23 mouse cellular contexts compared by ENCODE assay signal in the genomic region with DNA sequence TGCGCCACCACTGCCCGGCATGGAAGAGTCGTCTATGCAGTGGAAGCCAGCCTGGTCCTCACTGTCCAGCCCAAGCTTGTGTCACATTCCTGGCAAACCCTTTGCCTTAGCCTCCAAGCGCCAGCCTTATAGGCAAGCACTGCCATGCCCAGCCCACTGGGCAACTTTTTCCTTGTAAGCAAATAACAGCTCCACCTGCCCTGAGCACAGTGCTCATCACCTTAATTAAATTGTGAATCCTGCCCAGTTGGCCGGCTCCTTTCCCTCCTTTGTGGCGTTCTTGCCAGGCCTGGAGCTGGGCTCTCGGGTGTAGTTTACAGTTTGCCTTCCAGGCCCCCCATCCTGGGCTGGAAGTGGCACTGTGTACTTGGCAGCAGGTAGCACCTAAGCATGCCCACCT. TPM values are rescaled to one million over a fixed set of nuclear protein-coding genes. Genes with fewer than 3 reads are reported as not detected.
DNase-seq lines count a peak whose midpoint lies in the region; ATAC-seq and TF ChIP-seq lines count a peak whose summit lies in the region.
"Had no signal": no experiment of that assay in that cellular context is flagged by ENCODE, and none has a peak within 500 bp of the region (broad histone marks: within the 10 kb centered on the region; RNA-seq: fewer than 3 reads in every experiment).

No protein-coding gene starts in this region.

- H3K79me2 ChIP-seq in liver, adult 2 months (ENCODE audit: control insufficient read depth, insufficient read depth, low read length): no peaks in the 10 kb centered on the region

- no peak overlapping the region for H3K4me2 ChIP-seq in heart, embryonic 13.5 days
- H3K4me2 ChIP-seq in liver, embryonic 11.5 days: no peak overlapping the region
- H3K4me2 ChIP-seq: embryonic facial prominence, embryonic 12.5 days; embryonic facial prominence, embryonic 15.5 days; forebrain, embryonic 12.5 days had no signal

- peaks cover 11% of the 10 kb centered on the region for H3K4me1 ChIP-seq in heart, embryonic 13.5 days
- peaks cover 7% of the 10 kb centered on the region for H3K4me1 ChIP-seq in liver, adult 2 months (ENCODE audit: control insufficient read depth, insufficient read depth, low read length)
- H3K4me1 ChIP-seq in liver, embryonic 11.5 days (replicated peaks; ENCODE audit: control insufficient read depth, insufficient read depth, low read length): peaks cover 4% of the 10 kb centered on the region

- H3K27me3 ChIP-seq in heart, embryonic 13.5 days (replicated peaks): no peaks in the 10 kb centered on the region
- H3K27me3 ChIP-seq in liver, adult 2 months (ENCODE audit: control insufficient read depth, insufficient read depth, low read length): no peaks in the 10 kb centered on the region
- no peaks in the 10 kb centered on the region for H3K27me3 ChIP-seq in liver, embryonic 11.5 days (replicated peaks; ENCODE audit: control insufficient read depth, insufficient read depth, low read length)
- H3K27me3 ChIP-seq: embryonic facial prominence, embryonic 12.5 days; embryonic facial prominence, embryonic 15.5 days; forebrain, embryonic 12.5 days had no signal

- intact Hi-C loops in heart, postnatal 36 days (cut with DNase I): no loop called here

- no peak for ATAC-seq in heart, embryonic 13.5 days (ENCODE audit: extremely low read depth, insufficient number of reproducible peaks, low FRiP score, low TSS enrichment)
- no peak for ATAC-seq in liver, embryonic 11.5 days (replicated peaks; ENCODE audit: low FRiP score)
- ATAC-seq: forebrain, embryonic 14.5 days; forebrain, embryonic 16.5 days had no signal

- no peak for TF ChIP-seq POLR2A in liver, adult 2 months (IDR thresholded peaks at IDR 0.05; ENCODE audit: extremely low read depth, insufficient read depth, low read length)

- DNase-seq in cerebellum, postnatal 14 days: peak; percentile 62 to 72
- no peak for DNase-seq in cerebellum, postnatal 36 days
- no peak for DNase-seq in heart, postnatal 36 days
- DNase-seq in kidney, adult 18-20 months: peak; percentile 6
- no peak for DNase-seq in kidney, adult 8-10 months
- peak; percentile 89 for DNase-seq in liver, adult 2 months (ENCODE audit: extremely low read depth, low read depth, low spot score)
- DNase-seq in liver, embryonic 11.5 days (ENCODE audit: low spot score): no peak
- DNase-seq: adrenal gland, adult 2 months; adrenal gland, postnatal 10 days; adrenal gland, postnatal 25 days; cerebellum, adult 11 months; cerebellum, adult 18-20 months; cerebellum, adult 8-10 months; embryo, embryonic 11 days had no signal

- 0 out of 2 replicates have a peak overlapping the region, but pooled peaks have one; percentile 10 for H3K9ac ChIP-seq in heart, embryonic 13.5 days
- no peak overlapping the region for H3K9ac ChIP-seq in liver, adult 2 months (ENCODE audit: low read depth, low read length)
- no peak overlapping the region for H3K9ac ChIP-seq in liver, embryonic 11.5 days (ENCODE audit: low read depth, low read length)
- H3K9ac ChIP-seq: embryonic facial prominence, embryonic 12.5 days; embryonic facial prominence, embryonic 15.5 days; forebrain, embryonic 12.5 days had no signal

- no peak for TF ChIP-seq CTCF in liver, adult 2 months (IDR thresholded peaks at IDR 0.05; ENCODE audit: low read depth, low read length)

- no peaks in the 10 kb centered on the region for H3K9me3 ChIP-seq in heart, embryonic 13.5 days
- no peaks in the 10 kb centered on the region for H3K9me3 ChIP-seq in liver, embryonic 11.5 days (ENCODE audit: control insufficient read depth, low read length)
- H3K9me3 ChIP-seq: embryonic facial prominence, embryonic 12.5 days; embryonic facial prominence, embryonic 15.5 days; forebrain, embryonic 10.5 days; forebrain, embryonic 12.5 days had no signal

- no peak overlapping the region for H3K4me3 ChIP-seq in heart, embryonic 13.5 days
- H3K4me3 ChIP-seq in liver, adult 2 months (ENCODE audit: insufficient read depth, low read depth, low read length): no peak overlapping the region
- H3K4me3 ChIP-seq in liver, embryonic 11.5 days (ENCODE audit: low read depth, low read length): no peak overlapping the region
- H3K4me3 ChIP-seq: embryonic facial prominence, embryonic 12.5 days; embryonic facial prominence, embryonic 15.5 days; erythroblast, embryonic 14.5 days; forebrain, embryonic 10.5 days; forebrain, embryonic 12.5 days had no signal

- WGBS in heart, embryonic 13.5 days: 86% methylated on average over 7 of the region's 7 CpGs
- 35% methylated on average over 7 of the region's 7 CpGs for WGBS in liver, adult 2 months
- 96% methylated on average over 7 of the region's 7 CpGs for WGBS in liver, embryonic 11.5 days

- no peak overlapping the region for H3K27ac ChIP-seq in heart, embryonic 13.5 days (replicated peaks)
- peak overlapping the region; percentile 22 for H3K27ac ChIP-seq in liver, adult 2 months (replicated peaks; ENCODE audit: insufficient read depth, low read depth, low read length)
- no peak overlapping the region for H3K27ac ChIP-seq in liver, embryonic 11.5 days (ENCODE audit: low read depth, low read length)
- H3K27ac ChIP-seq: embryonic facial prominence, embryonic 12.5 days; embryonic facial prominence, embryonic 15.5 days; forebrain, embryonic 10.5 days; forebrain, embryonic 12.5 days had no signal

- H3K36me3 ChIP-seq in heart, embryonic 13.5 days: peaks cover 49% of the 10 kb centered on the region
- no peaks in the 10 kb centered on the region for H3K36me3 ChIP-seq in liver, adult 2 months (ENCODE audit: control insufficient read depth, insufficient read depth, low read length)
- peaks cover 13% of the 10 kb centered on the region for H3K36me3 ChIP-seq in liver, embryonic 11.5 days (ENCODE audit: control insufficient read depth, insufficient read depth, low read length)

RNA-seq across cellular contexts. Expression of a gene that starts 5.3 kb away (rescaled TPM):
- polyA plus RNA-seq in heart, embryonic 13.5 days (2015; fragmentation: Nextera tagmentation; extraction: Ambion mirVana): 0.09 TPM in 1 of 2 replicates, not detected in the other
- 1 to 10 TPM in 1 of 2 experiments, under 1 TPM in 1; 0.73 to 1.1 TPM for total RNA-seq in heart, postnatal 36 days (2021)
- 0.09 TPM in 1 of 2 replicates, not detected in the other for total RNA-seq in liver, adult 2 months (2014; rRNA removed)
- polyA plus RNA-seq in liver, adult 2 months (2012; rRNA removed): 0.16 and 0.20 TPM in 2 replicates
- polyA plus RNA-seq in liver, embryonic 11.5 days (2014; fragmentation: Nextera tagmentation; extraction: Ambion mirVana): 0.05 and 0.12 TPM in 2 replicates
- polyA plus RNA-seq: C2C12; forebrain, embryonic 12.5 days; forebrain, embryonic 14.5 days; forebrain, embryonic 16.5 days had no signal

RNA-seq across cellular contexts. Expression of a gene that starts 14.5 kb away (rescaled TPM):
- 12.3 and 13.5 TPM in 2 replicates for polyA plus RNA-seq in heart, embryonic 13.5 days (2015; fragmentation: Nextera tagmentation; extraction: Ambion mirVana)
- total RNA-seq in heart, postnatal 36 days (2021): under 1 TPM; 0.14 to 0.25 TPM
- total RNA-seq in liver, adult 2 months (2014; rRNA removed): 0.27 TPM in 1 of 2 replicates, not detected in the other
- 0.20 and 0.38 TPM in 2 replicates for polyA plus RNA-seq in liver, adult 2 months (2012; rRNA removed)
- polyA plus RNA-seq in liver, embryonic 11.5 days (2014; fragmentation: Nextera tagmentation; extraction: Ambion mirVana): 28.2 and 29.4 TPM in 2 replicates

RNA-seq across cellular contexts. Expression of a gene that starts 21.5 kb away (rescaled TPM):
- polyA plus RNA-seq in heart, embryonic 13.5 days (2015; fragmentation: Nextera tagmentation; extraction: Ambion mirVana): 36.8 and 41.2 TPM in 2 replicates
- 10 to 100 TPM; 25.2 to 26.7 TPM for total RNA-seq in heart, postnatal 36 days (2021)
- total RNA-seq in liver, adult 2 months (2014; rRNA removed): 18.1 and 19.0 TPM in 2 replicates
- polyA plus RNA-seq in liver, adult 2 months (2012; rRNA removed): 33.5 and 34.2 TPM in 2 replicates
- polyA plus RNA-seq in liver, embryonic 11.5 days (2014; fragmentation: Nextera tagmentation; extraction: Ambion mirVana): 41.6 and 44.8 TPM in 2 replicates

RNA-seq across cellular contexts. Expression of a gene that starts 33.2 kb away (rescaled TPM):
- 8.5 and 9.2 TPM in 2 replicates for polyA plus RNA-seq in heart, embryonic 13.5 days (2015; fragmentation: Nextera tagmentation; extraction: Ambion mirVana)
- 10 to 100 TPM; 22.9 to 24.2 TPM for total RNA-seq in heart, postnatal 36 days (2021)
- total RNA-seq in liver, adult 2 months (2014; rRNA removed): 7.1 and 8.5 TPM in 2 replicates
- 16.8 and 20.6 TPM in 2 replicates for polyA plus RNA-seq in liver, adult 2 months (2012; rRNA removed)
- 11.4 and 14.7 TPM in 2 replicates for polyA plus RNA-seq in liver, embryonic 11.5 days (2014; fragmentation: Nextera tagmentation; extraction: Ambion mirVana)

RNA-seq across cellular contexts. Expression of a gene that starts 33.2 kb away (rescaled TPM):
- polyA plus RNA-seq in heart, embryonic 13.5 days (2015; fragmentation: Nextera tagmentation; extraction: Ambion mirVana): 82.9 and 89.4 TPM in 2 replicates
- 100 to 1,000 TPM; 141 to 143 TPM for total RNA-seq in heart, postnatal 36 days (2021)
- total RNA-seq in liver, adult 2 months (2014; rRNA removed): 15.9 and 25.0 TPM in 2 replicates
- polyA plus RNA-seq in liver, adult 2 months (2012; rRNA removed): 38.2 and 60.5 TPM in 2 replicates
- polyA plus RNA-seq in liver, embryonic 11.5 days (2014; fragmentation: Nextera tagmentation; extraction: Ambion mirVana): 23.8 and 26.0 TPM in 2 replicates

Comparison
In these comparisons a context has a peak if more than half of its experiments do, and no peak if none do; other contexts are left out.
1. DNase-seq: peak in cerebellum, postnatal 14 days (2 of 2), kidney, adult 18-20 months (single experiment) and liver, adult 2 months (single experiment); none in cerebellum, postnatal 36 days (0 of 2), heart, postnatal 36 days (0 of 2), kidney, adult 8-10 months (0 of 2) and liver, embryonic 11.5 days (single experiment).